Mouse (Mus musculus): ENCODE results near the gene Ppp1r27. TPM values are rescaled to one million over a fixed set of nuclear protein-coding genes. Genes with fewer than 3 reads are reported as not detected.
"Not testable (repeated sequence)": the region's sequence is repeated elsewhere in the genome, so short reads cannot be mapped to it uniquely, and the experiment has no call there.

Ppp1r27 gene
- under 1 TPM in 1 of 2 experiments, not detected in 1; 0.67 TPM for total RNA-seq (2021)

- DNase-seq: no peak
- intact Hi-C loops (cut with DNase I): loop anchor here (2.0 kb wide), 2 partner anchors 20 to 60 kb away; partner anchors contain the start of gene Slc25a10
Measured at GRCm38 (mm10) chr11:120550810-120551440, at the start of gene Ppp1r27. Gene Ppp1r27, minus strand, starts transcription at chr11:120551132.

- DNase-seq: no peak
- intact Hi-C loops (cut with DNase I): no loop called here
Measured at GRCm38 (mm10) chr11:120600716-120601115, 49.8 kb upstream of the Ppp1r27 start.

GRCm38 (mm10) chr11:120598990-120599549 lies 48.1 kb upstream of the Ppp1r27 start:
- DNase-seq: no peak
- intact Hi-C loops (cut with DNase I): loop anchor here (2.0 kb wide), 1 partner anchor 16 kb away; no protein-coding TSS in a partner anchor

DNA sequence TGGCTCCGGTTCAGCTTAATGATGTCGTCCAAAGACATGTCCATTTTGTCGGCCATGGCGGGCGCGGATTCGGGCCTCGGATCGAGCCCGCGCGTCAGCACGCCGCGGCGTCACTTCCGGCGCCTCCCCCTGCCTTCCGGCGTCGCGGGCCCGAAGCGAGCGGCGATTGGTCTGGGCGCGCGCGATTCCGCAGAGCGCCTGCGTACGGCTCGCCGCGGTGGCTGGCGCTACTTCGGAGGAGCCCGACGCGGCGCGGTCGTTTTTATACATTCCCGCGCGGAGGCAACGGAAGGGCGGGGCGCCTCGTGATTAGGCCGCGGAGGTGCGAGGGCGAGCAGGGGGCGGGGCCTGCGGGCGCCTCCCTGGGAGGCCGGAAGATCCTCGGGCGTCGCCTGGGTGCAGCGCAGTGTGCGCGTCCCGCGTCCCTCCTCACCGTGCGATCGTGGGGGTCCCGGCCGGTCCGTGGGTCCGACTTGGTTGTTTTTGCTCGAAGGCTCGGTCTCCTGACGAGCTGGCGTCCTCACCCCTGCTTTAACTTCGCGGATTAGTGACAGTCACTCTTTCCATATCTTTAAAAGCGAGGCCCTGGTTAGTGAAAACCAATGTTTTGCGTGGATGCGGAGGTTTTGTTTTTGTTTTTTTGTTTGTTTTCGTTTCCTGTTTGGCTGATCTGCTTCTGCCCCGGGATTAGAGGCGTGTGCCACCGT lies 47.5 kb upstream of the Ppp1r27 start, which contains the start of the genes Alyref and Anapc11:
Gene Alyref (minus strand): TSS at position 83 of the 707 bp plus-strand sequence.
Gene Anapc11 (plus strand): TSS at position 139 of the 707 bp plus-strand sequence.
- intact Hi-C loops (cut with DNase I): loop anchor here (2.0 kb wide), 1 partner anchor 16 kb away; no protein-coding TSS in a partner anchor
- peak; percentile 95 for DNase-seq

DNA sequence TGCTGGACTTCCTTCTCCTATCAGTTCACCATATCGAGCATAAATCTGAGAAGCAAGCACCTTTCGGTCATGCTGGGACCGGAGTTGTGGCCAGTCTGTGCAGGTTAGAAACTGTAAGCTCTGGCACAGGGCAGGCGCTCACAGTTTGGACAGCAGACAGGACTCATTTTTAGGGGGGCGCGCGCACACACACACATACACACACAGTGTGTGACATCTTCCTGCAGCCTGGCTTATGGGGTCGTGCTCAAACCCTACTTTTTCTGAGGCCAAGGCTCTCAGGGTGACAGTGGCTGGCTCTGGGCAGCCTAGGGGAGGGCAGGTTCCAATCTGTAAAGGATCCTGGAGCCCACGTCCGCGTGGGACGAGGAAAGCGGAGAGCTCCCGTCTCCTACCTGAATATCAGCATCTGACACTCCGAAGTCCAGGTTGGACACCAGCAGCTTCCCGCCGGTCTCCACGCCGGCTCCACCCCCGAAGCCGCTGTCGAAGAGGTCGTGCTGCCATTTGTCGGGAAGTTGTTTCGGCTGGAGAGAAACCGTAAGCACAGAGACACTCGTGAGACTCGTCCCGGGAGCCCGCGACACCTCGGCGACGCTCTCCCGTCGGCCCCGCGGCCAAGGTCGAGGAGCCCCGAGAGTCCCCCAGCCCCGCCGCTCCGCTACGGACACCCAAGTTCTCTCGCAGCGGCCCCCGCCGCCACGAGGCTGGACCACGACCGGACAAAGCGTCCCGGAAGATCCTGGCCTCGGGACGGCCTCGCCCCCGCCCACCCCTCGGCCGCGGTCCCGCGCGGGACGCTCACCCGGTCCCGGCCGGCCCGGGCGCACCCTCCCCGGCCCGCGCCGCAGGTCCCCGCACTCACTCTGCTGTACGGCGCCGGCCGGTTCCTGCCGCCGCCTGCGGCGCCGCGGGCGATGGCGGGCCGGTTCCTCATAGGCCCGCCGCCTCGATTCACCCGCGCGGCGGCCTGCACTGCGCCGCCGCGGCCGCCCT lies 46.6 kb upstream of the Ppp1r27 start:
- intact Hi-C loops (cut with DNase I): loop anchor here (2.0 kb wide), 1 partner anchor 15 kb away; no protein-coding TSS in a partner anchor
- DNase-seq: no peak

GRCm38 (mm10) chr11:120588531-120588930 lies 37.6 kb upstream of the Ppp1r27 start:
- no peak for DNase-seq
- intact Hi-C loops (cut with DNase I): no loop called here

GRCm38 (mm10) chr11:120583937-120584336 lies 33.0 kb upstream of the Ppp1r27 start:
- no peak for DNase-seq
- intact Hi-C loops (cut with DNase I): loop anchor here (2.0 to 5.0 kb wide), 2 partner anchors 15 to 128 kb away; partner anchors contain the start of genes Alyref, Anapc11, Cenpx and Lrrc45

DNA sequence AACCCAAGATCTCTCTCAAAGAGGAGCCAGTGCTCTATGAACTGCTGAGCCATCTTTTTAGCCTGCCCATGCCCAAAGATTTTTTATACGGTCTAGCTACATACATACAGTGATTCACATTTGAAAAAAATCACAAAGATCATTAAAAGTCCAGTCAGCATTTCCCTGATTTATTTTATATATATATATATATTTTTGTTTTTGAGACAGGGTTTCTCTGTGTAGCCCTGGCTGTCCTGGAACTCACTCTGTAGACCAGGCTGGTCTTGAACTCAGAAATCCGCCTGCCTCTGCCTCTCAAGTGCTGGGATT lies 32.0 kb upstream of the Ppp1r27 start:
- intact Hi-C loops (cut with DNase I): loop anchor here (2.0 to 5.0 kb wide), 2 partner anchors 16 to 129 kb away; partner anchors contain the start of genes Alyref, Anapc11, Cenpx and Lrrc45
- DNase-seq: not testable (repeated sequence)

GRCm38 (mm10) chr11:120582268-120582981 lies 31.5 kb upstream of the Ppp1r27 start:
- peak; percentile 35 to 41 for DNase-seq
- intact Hi-C loops (cut with DNase I): loop anchor here (2.0 to 5.0 kb wide), 2 partner anchors 16 to 130 kb away; partner anchors contain the start of genes Alyref, Anapc11, Cenpx and Lrrc45

- intact Hi-C loops (cut with DNase I): loop anchor here (1.0 to 5.0 kb wide), 3 partner anchors 8 to 131 kb away; partner anchors contain the start of genes Alyref, Anapc11, Cenpx and Lrrc45
- DNase-seq: peak; percentile 90 to 93
Measured at GRCm38 (mm10) chr11:120581490-120582267, 30.7 kb upstream of the Ppp1r27 start, which contains the start of gene Arhgdia. Gene Arhgdia, minus strand, starts transcription at chr11:120581624.

- DNase-seq: peak; percentile 57 to 71
- intact Hi-C loops (cut with DNase I): loop anchor here (1.0 to 5.0 kb wide), 2 partner anchors 8 to 131 kb away; partner anchors contain the start of genes Cenpx, Lrrc45 and P4hb
Measured at GRCm38 (mm10) chr11:120580871-120581331, 30.0 kb upstream of the Ppp1r27 start.

DNA sequence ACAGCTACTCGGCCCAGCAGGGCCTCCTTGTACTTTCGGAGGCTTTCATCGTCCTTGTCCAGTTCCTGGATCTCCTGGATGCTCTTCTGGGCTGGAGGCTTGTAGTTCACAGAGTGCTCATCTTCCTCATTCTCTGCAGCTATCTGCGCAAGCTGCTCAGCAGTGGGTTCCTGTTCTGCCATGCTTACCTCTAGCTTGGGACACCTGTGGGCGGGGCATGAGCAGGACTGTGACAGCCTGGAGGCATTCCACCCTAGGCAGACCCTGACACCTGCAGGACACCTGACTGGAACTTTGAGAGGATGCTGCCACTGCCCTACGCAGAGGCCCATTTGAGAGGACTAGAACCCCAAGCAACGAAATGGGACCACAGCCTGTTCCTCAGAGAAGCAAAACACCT lies 29.3 kb upstream of the Ppp1r27 start:
- intact Hi-C loops (cut with DNase I): loop anchor here (5.0 kb wide), 1 partner anchor 132 kb away; the partner anchor contains the start of genes Cenpx and Lrrc45
- DNase-seq: peak in 1 of 2 experiments; percentile 16

- intact Hi-C loops (cut with DNase I): loop anchor here (5.0 kb wide), 1 partner anchor 133 kb away; the partner anchor contains the start of genes Cenpx and Lrrc45
- DNase-seq: peak; percentile 81 to 83
Measured at GRCm38 (mm10) chr11:120579316-120580107, 28.6 kb upstream of the Ppp1r27 start.

GRCm38 (mm10) chr11:120578694-120579243 lies 27.8 kb upstream of the Ppp1r27 start:
- intact Hi-C loops (cut with DNase I): no loop called here
- no peak for DNase-seq

GRCm38 (mm10) chr11:120578024-120578693 lies 27.2 kb upstream of the Ppp1r27 start:
- DNase-seq: no peak
- intact Hi-C loops (cut with DNase I): no loop called here
